Mouse (Mus musculus) mesoderm, embryonic 11.5 days (tissue): ENCODE results near the gene Gstk1.
A peak's percentile ranks its signal among the peaks of the same experiment; 100 is the strongest.

Experiments
- DNase-seq: peaks from one replicate; pipeline ENCODE4 v3.0.0-alpha.2; 2012; ENCODE audit warnings: low read depth, low spot score

Gene Gstk1

DNA sequence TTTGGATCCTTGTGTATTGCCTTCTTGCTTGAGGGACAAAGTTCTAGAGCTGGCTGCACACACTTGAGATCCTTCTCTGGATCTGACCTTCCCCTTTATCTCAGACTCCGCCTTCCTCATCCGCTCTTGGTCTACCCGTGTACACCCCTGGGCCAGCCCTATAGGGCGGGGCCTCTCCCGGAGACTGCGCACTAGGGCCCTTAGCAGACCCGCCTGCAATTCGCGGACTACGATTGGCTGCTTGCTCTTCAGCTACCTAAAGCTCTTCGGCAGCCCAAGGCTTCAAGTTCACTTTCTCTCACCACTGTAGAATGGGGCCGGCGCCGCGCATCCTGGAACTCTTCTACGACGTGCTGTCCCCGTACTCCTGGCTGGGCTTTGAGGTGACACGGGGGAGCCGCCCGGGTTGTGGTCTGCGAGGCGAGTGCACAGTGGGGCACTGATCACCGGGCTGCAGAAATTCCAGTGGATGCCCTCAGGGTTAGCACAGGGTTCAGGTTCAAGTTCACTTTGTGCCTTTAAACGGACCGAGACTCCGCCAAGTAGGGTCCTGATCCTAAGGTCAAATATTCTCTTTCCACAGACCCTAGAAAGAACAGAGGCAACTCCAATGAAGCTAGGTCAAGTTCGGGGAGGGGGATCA lies at the start of gene Gstk1:
Gene Gstk1, plus strand, starts transcription at position 225 of the 643 bp plus-strand sequence.
- peak; percentile 88 for DNase-seq

GRCm38 (mm10) chr6:42197710-42198109 lies 48.0 kb upstream of the Gstk1 start:
- peak; percentile 1 for DNase-seq

DNA sequence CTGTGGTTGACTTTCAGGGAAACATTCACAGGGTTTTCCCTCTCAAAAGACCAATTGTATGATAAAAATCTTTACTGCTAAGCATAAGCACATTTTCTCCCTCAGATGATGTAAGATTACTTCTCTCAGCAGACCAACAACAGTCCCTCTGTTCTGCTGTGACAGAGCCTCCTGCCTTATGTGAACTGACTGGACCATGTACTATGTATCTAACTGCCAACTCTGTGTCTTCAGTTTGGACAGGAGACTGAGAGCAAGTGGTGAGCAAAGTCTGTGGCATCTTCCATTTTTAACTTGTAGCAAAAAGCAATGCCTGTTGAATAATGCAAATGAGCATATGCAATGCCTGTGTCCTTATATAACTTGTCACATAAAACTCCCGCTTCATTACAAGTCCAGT lies 46.2 kb upstream of the Gstk1 start:
- DNase-seq: no peak

DNA sequence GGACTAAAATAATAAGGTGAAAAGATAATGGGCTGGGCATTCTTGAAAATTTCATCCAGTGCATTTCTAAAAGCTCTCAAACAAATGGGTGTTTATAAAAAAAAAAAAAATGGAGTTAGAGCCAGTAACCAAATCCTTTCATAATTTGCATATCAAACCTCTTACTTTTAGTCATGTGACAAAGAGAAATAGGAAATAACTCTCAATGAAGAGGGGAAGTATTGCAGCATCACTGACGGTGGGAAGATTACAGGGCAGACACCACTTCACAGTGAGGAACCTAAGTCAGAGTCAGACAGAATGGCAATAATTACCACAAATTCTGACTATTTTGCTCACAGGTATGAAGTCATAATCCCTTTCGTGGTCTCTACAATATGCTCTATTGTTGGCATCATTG lies 30.7 kb upstream of the Gstk1 start, which contains the start of gene Tas2r144:
Gene Tas2r144, plus strand, starts transcription at position 301 of the 400 bp plus-strand sequence.
- no peak for DNase-seq

DNA sequence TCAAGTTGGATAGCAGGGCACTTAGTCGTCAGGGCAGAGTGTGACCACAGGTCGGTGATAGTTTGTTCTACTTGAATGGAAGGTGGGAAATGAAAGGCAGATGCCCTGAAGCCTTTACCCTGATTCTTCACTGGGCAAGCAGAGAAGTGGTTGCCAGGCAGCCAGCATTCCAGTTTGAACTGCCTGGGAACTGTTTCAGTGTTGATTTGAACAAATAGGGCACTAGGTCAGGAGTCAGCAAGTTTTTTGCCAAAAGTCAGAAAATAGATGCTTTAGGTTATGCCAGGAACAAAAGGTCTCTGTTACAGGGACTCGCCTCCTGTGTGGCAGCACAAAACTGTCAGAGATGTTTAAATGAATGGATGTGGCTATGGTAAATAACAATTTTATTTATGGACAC lies 23.4 kb upstream of the Gstk1 start:
- DNase-seq: no peak

DNA sequence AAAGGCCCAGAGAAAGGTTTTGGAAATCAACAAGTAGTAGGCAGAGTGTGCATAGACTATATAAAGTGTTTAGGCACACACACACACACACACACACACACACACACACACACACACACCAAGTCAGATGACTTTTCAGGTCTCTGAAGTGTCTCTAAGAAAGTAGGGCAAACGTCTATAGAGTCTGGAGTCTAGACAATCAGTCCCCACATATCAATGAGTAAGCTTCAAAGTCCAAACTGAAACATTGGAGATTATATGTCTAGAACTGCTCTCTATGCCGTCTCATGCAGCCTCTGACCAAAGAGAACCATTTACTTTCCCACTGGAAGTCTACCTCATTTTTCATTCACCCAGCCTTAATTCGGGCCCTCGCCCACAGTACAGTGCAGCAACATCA lies 20.7 kb upstream of the Gstk1 start:
- DNase-seq: no peak

DNA sequence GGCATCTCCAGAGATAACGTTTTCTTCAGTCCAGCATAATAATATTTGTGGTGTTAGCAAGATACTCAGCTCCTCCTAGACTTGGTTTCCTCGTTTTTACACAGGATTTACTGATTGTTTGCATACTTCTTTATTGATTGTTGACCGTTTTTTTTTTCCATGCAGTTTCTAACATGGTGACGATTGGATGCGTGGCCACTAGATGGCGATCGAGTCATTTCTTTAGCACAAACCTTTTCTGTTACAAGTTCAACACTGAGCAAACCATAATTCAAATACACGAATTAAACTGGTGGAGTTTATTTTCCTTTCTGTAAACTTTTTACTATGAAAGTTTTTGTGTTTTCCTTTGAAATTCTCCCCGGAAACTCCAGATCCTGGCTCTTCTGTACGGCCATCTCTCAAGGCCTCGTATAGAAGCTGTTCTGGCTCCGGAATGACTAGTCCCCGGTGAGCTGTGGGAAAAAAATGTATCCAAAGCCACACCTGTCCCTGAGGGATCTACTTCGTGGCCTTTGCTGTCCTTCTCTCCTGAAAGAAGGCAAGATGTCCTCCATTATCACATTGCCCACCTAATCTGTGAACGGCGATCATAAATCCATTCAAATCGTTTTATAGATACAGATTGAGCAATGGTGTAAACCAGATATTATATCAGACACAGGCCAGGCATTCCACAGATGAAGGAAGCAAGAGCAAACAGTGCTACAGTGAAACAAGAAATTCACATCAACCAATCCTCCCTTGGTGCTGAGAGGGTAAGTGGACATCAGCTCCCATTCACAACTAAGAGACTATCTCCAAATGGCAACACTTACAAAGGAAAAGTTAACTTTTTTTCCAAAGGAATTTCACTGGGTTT lies 18.3 kb upstream of the Gstk1 start:
- peak; percentile 78 for DNase-seq

DNA sequence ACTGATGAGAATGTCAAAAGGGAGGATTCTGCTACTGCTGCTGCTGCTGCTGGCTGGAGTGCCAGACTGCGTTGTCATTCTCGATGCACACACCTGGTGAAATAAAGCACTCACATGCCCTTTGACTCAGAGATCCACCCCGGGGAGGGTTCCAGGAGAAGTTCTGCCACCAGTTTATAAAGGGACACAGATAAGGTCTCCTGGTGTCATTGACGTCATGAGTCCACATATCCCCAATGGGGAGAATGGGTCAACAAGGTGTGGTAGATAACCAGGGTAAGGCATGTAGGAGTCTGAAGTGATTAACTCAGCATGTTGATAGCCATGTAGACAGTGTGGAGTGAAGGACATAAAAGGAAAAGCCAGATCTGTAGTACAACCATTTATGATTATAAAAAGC lies 16.1 kb upstream of the Gstk1 start:
- DNase-seq: no peak

DNA sequence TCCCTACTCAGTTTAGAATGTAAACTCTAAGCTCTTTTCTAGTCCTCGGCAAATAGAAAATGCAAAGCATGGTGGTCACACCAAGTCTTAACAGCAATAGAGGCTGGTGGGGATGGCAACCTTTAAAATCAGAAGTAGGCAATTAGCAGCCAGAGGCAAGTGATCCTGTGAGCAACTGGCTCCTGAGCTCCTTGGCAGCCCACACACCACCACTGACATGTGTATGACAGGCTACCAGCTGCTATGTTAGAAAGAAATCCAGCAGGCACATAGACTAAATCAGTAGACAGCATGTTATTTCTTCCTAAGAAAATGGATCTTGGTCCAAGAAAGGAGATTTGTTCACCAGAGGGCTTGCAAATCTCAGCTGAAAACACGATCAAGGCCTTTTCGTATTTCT lies 14.5 kb upstream of the Gstk1 start:
- DNase-seq: no peak

GRCm38 (mm10) chr6:42237276-42237805 lies 8.4 kb upstream of the Gstk1 start:
- DNase-seq: no peak

GRCm38 (mm10) chr6:42241311-42242045 lies 4.3 kb upstream of the Gstk1 start:
- DNase-seq: no peak

GRCm38 (mm10) chr6:42247173-42247572 lies 1.4 kb downstream of the Gstk1 start:
- DNase-seq: peak; percentile 43

GRCm38 (mm10) chr6:42247981-42248380 lies 2.2 kb downstream of the Gstk1 start:
- no peak for DNase-seq

- no peak for DNase-seq
These were observed 6.1 kb downstream of the Gstk1 start for GRCm38 (mm10) chr6:42251791-42252190.

DNA sequence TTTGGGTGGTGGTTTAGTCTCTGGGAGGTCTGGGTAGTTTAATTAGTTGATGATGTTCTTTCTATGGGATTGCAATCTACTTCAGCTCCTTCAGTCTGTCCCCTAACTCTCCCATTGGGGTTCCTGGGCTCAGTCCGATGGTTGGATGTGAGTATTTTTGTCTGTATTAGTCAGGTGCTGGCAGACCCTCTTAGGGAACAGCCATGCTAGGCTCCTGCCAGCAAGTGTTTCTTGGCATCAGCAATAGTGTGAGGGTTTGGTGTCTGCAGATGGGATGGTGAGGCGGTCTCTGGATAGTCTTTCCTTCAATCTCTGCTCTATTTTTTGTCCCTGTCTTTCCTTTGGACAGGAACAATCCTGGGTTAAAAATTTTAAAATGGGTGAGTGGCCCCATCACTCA lies 7.4 kb downstream of the Gstk1 start:
- no peak for DNase-seq

DNA sequence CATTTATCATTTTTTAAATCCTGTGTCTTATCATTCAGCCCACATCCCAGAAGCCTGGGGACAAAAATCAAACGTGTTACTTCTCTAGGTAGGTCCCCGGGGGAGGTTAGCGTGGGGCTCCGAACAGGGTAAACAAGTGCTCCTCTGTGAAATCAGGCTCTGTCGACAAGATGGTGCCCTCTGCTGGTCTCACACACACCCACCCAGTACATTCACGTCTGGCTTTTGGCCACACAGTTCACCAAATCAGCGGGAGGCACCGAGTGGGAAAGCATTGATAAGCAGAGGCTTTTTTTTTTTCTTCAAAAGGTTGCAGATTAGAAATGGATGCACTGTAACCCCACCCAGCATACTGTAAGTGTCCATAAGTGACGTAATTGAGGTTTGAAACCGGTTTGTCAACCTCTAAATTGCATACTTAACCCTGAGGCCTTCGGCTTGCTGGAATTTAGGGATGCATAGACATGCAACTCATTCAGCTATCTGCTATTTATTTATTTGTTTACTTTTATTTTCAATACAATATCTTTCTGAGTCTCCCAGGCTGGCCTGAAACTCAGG lies 11.6 kb downstream of the Gstk1 start:
- peak; percentile 59 for DNase-seq

GRCm38 (mm10) chr6:42260430-42260829 lies 14.7 kb downstream of the Gstk1 start:
- no peak for DNase-seq

DNA sequence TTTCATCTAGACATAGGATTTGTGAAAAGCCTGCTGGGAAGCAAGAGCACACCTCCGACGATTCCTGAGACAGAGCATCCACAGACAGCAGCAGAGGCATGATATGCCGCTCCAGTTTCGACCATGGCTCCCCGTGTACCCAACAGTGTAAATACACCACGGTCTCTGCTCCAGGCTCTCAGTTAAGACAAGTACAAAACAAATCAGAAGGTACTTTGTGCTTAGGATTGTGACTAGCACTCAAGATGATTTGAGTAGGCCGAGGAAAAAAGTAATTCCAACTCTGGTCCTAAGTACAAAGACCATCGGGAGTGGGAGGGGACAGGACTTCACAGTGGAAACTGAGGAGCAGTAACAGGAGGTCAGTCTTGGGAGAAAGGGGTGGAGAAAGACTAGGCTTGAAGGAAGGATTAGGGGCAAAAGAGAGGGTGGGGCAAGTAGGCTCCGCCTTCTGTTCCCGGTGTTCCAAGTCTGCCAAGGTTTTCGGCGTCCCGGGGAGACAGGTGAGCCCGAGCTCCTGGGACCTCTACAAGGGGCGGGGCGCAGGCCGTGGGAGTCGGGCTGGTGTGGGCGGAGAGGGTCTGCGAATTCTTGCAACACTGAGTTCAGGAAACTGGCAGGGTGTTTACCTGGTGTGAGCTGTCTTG lies 15.9 kb downstream of the Gstk1 start, which contains the start of gene Tmem139:
Gene Tmem139, plus strand, starts transcription at position 447 of the 647 bp plus-strand sequence.
- no peak for DNase-seq

DNA sequence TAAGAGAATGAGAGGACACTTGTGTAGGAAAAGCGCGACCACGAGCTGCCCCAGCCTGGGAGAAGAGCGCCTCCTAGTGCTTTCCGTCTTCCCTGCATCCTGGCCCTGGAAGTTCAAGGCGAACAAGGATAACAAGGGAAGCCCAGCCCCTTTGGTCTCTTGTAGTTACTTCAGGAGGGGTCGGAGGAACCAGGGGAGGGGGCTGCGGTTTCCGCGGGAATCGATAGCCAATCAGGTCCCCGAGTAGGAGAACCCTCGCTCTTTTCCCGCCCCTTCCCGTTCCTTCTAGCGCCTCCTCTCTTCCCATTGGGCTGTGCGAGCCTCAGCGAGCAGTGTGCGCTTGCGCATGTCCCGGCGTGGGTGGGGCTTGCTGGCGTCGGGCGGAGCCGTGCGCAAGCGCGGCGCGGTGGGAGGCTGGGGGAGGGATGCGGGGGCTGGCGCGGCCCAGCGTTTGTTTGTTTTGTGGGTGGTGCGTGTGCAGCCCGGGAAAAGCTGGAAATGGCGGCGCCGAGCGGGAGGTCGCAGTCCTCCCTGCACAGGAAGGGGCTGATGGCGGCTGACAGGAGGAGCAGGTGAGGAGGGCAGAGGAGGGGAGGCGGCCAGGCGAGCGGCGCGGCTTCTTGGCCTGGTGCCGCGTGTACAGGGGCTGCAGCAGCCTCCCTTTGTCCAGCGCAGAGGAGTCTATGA lies 19.0 kb downstream of the Gstk1 start, which contains the start of gene Casp2:
Gene Casp2, plus strand, starts transcription at position 360 of the 687 bp plus-strand sequence.
- peak; percentile 99 for DNase-seq
